Mouse (Mus musculus): ENCODE measurements around the gene Aadacl2. TPM values are rescaled to one million over a fixed set of nuclear protein-coding genes. Genes with fewer than 3 reads are reported as not detected.
A peak's percentile ranks its signal among the peaks of the same experiment; 100 is the strongest.

Gene Aadacl2
- polyA plus RNA-seq, 1 experiment from 2014 or later: not detected

DNA sequence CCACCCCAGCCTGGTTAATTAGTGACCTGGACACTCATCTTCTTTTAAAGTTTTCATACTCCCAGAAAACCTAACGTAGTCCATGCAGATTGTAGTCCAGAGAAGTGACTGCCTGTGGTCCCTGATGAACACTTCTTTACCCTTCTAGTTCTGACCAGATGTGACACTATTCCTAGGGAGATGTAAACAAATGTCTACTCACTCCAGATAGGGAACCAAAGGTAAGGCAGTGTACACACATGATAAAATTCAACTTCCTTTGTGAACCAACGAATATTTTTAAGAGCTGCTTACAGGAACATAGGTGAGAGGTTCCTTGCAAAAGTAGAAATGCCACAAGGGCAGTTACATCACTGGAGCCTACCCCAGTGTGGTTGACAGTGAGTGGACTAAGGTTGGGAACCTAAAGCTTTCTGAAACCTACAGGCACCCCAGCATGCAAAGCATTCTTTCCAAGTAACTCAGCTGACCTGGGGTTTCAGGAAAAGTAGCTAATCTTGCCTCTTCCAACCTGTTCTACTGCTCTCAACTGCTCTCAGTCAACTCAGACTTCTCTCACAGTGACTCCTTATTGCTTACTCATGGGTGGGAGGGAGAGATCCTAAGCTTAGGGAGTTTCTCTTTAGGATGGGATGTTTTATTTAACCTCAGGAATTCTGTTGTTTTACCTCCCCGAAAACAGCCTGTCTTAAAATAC lies 46.8 kb downstream of the Aadacl2 start:
- TF ChIP-seq CTCF (IDR thresholded peaks at IDR 0.05; ENCODE audit: low read depth): no peak
- Histone ChIP-seq H3K4me2 (ENCODE audit: low read length) (no peak overlapping the region), H3K9ac (ENCODE audit: low read depth, low read length) (no peak overlapping the region), H3K9me3 (replicated peaks; ENCODE audit: low read length) (no peaks in the 10 kb centered on the region), H3K4me1 (replicated peaks; ENCODE audit: insufficient read depth, low read length) (no peaks in the 10 kb centered on the region), H3K4me3 (replicated peaks; ENCODE audit: low read depth, low read length) (no peak overlapping the region), H3K27me3 (ENCODE audit: insufficient read depth, low read length) (no peaks in the 10 kb centered on the region), H3K27ac (no peak overlapping the region), H3K36me3 (ENCODE audit: insufficient read depth, low read length) (no peaks in the 10 kb centered on the region)
- no peak for DNase-seq (ENCODE audit: low spot score)
- 63% methylated on average over 3 of the region's 3 CpGs for WGBS
- ATAC-seq (replicated peaks; ENCODE audit: low FRiP score, low read depth): no peak

DNA sequence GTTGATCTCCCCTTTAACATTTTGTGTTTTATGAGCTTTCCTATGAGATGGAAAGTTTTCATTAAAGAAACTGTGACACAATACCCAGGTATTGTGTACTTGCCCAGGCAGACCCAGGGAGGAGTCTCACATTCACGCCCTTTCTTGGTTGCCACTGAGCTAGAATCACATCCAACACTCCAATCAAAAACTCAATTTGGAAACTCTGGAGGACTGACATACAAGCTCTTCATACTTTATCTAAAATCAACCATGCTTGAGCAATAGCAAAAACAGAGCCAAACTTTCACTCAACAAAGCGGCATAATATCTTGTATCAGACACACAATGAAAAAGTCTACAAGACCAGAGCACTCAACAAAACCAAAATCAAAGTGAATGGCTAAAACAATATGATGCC lies 47.4 kb downstream of the Aadacl2 start:
- Histone ChIP-seq H3K27ac (no peak overlapping the region), H3K9me3 (replicated peaks; ENCODE audit: low read length) (no peaks in the 10 kb centered on the region), H3K4me2 (ENCODE audit: low read length) (no peak overlapping the region), H3K36me3 (ENCODE audit: insufficient read depth, low read length) (no peaks in the 10 kb centered on the region), H3K27me3 (ENCODE audit: insufficient read depth, low read length) (no peaks in the 10 kb centered on the region), H3K4me3 (replicated peaks; ENCODE audit: low read depth, low read length) (no peak overlapping the region), H3K4me1 (replicated peaks; ENCODE audit: insufficient read depth, low read length) (no peaks in the 10 kb centered on the region), H3K9ac (ENCODE audit: low read depth, low read length) (no peak overlapping the region)
- TF ChIP-seq CTCF (IDR thresholded peaks at IDR 0.05; ENCODE audit: low read depth): no peak
- 78% methylated on average over 2 of the region's 2 CpGs for WGBS
- ATAC-seq (replicated peaks; ENCODE audit: low FRiP score, low read depth): no peak
- DNase-seq (ENCODE audit: low spot score): no peak

DNA sequence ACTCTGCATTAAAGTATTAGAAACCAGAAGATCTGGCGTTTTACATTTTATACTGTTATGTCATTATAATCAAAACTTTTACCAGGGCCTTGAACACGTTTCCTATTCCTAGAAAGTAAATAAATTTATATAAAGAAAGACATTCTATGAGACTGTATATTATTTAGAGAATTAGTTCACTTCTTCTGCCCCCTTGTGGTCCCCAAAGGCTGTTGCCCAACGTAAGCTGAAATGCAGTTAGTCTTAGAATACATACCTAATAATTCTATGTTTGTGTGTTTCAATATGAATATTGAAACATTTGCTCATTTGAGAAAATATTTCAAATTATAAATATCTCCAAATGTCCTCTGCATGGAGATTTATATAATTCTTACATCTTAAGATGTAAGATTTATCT lies 49.9 kb downstream of the Aadacl2 start:
- no peaks in the 10 kb centered on the region for H3K27me3 ChIP-seq (ENCODE audit: insufficient read depth, low read length)
- ATAC-seq (replicated peaks; ENCODE audit: low FRiP score, low read depth) (no peak), DNase-seq (ENCODE audit: low spot score) (peak; percentile 67)
- H3K4me3 ChIP-seq (replicated peaks; ENCODE audit: low read depth, low read length): no peak overlapping the region
- 30% methylated on average over 3 of the region's 3 CpGs for WGBS
- no peak overlapping the region for H3K4me2 ChIP-seq (ENCODE audit: low read length)
- H3K9ac ChIP-seq (ENCODE audit: low read depth, low read length): no peak overlapping the region
- no peaks in the 10 kb centered on the region for H3K9me3 ChIP-seq (replicated peaks; ENCODE audit: low read length)
- H3K27ac ChIP-seq: no peak overlapping the region
- H3K36me3 ChIP-seq (ENCODE audit: insufficient read depth, low read length): no peaks in the 10 kb centered on the region
- peak; percentile 72 for TF ChIP-seq CTCF (IDR thresholded peaks at IDR 0.05; ENCODE audit: low read depth)
- no peaks in the 10 kb centered on the region for H3K4me1 ChIP-seq (replicated peaks; ENCODE audit: insufficient read depth, low read length)

DNA sequence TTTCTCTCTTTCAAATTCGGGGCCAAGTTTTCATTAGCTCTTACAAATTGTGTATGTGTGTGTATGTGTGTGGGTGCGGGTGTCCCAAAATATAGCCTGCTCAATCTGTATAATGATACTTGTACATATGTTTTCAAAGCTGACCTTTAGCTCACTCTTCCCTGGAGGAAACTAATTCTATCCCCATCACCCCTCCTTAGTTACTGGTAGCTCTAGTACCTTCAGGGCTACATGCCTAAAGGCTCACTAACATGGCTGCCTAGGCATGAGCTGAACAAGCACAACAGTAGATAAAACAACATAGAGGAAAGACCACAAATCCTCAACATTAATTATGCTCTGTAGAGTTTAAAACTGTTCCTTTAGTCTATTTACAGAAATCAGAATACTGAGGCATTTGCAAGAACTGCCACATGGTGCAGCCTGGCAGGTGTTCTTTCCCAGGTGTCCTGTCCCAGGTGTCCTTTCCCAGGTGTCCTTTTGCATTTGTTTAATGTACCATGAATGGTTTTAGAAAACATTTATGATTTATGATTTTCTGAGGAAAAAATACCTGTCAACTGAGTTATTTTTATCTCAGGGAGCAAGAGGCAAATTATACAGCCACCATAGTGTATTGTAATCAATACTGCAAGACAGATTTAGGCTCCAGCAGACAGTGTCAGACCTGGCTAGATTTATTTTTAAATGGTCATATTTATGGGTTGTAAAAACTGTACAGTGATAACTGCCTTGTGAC lies 50.7 kb downstream of the Aadacl2 start:
- DNase-seq (ENCODE audit: low spot score) (no peak), ATAC-seq (replicated peaks; ENCODE audit: low FRiP score, low read depth) (no peak)
- Histone ChIP-seq H3K9ac (ENCODE audit: low read depth, low read length) (no peak overlapping the region), H3K4me1 (replicated peaks; ENCODE audit: insufficient read depth, low read length) (no peaks in the 10 kb centered on the region), H3K4me2 (ENCODE audit: low read length) (no peak overlapping the region), H3K27ac (no peak overlapping the region), H3K9me3 (replicated peaks; ENCODE audit: low read length) (no peaks in the 10 kb centered on the region), H3K36me3 (ENCODE audit: insufficient read depth, low read length) (no peaks in the 10 kb centered on the region), H3K27me3 (ENCODE audit: insufficient read depth, low read length) (no peaks in the 10 kb centered on the region), H3K4me3 (replicated peaks; ENCODE audit: low read depth, low read length) (no peak overlapping the region)
- WGBS: 89% methylated on average over 2 of the region's 2 CpGs
- no peak for TF ChIP-seq CTCF (IDR thresholded peaks at IDR 0.05; ENCODE audit: low read depth)

DNA sequence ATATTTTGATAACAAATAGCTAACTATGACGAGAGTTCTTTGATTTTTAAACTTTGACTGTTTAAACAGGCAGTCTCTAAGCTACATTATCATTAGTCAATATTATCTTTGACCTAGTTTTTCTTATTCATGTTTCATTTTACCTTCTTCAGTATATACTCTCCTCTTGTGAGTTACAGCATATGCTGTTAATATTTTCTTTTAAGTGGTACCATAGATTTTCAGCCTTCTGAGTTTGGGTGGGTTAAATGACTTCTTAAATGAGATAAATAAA lies 51.2 kb downstream of the Aadacl2 start:
- H3K27me3 ChIP-seq (ENCODE audit: insufficient read depth, low read length): no peaks in the 10 kb centered on the region
- 69% methylated on average over 1 of the region's 1 CpGs for WGBS
- no peak for ATAC-seq (replicated peaks; ENCODE audit: low FRiP score, low read depth)

More for the DNA sequence above, 51.2 kb downstream of the Aadacl2 start:
- no peak for TF ChIP-seq CTCF (IDR thresholded peaks at IDR 0.05; ENCODE audit: low read depth)
- H3K4me2 ChIP-seq (ENCODE audit: low read length): no peak overlapping the region
- H3K9me3 ChIP-seq (replicated peaks; ENCODE audit: low read length): no peaks in the 10 kb centered on the region
- H3K27ac ChIP-seq: no peak overlapping the region
- H3K4me1 ChIP-seq (replicated peaks; ENCODE audit: insufficient read depth, low read length): no peaks in the 10 kb centered on the region
- no peak overlapping the region for H3K9ac ChIP-seq (ENCODE audit: low read depth, low read length)
- no peaks in the 10 kb centered on the region for H3K36me3 ChIP-seq (ENCODE audit: insufficient read depth, low read length)
- no peak overlapping the region for H3K4me3 ChIP-seq (replicated peaks; ENCODE audit: low read depth, low read length)
- no peak for DNase-seq (ENCODE audit: low spot score)

Other genes with a start within 250 kb of the Aadacl2 start
- gene Gm8298, start 145.7 kb upstream of the Aadacl2 start, polyA plus RNA-seq (2015; fragmentation: Nextera tagmentation; extraction: Ambion mirVana): not detected in 2 replicates
- not detected in 2 replicates for gene C130079G13Rik, start 81.5 kb upstream of the Aadacl2 start, polyA plus RNA-seq (2015; fragmentation: Nextera tagmentation; extraction: Ambion mirVana)
- gene Aadac, start 19.0 kb downstream of the Aadacl2 start, polyA plus RNA-seq (2015; fragmentation: Nextera tagmentation; extraction: Ambion mirVana): 49.6 and 52.8 TPM in 2 replicates
- 17.6 and 18.8 TPM in 2 replicates for gene Sucnr1, start 75.1 kb downstream of the Aadacl2 start, polyA plus RNA-seq (2015; fragmentation: Nextera tagmentation; extraction: Ambion mirVana)

Data from kidney, postnatal 0 days (tissue).